Mouse (Mus musculus) cerebellum, adult 2 months (tissue): ENCODE data around the gene Ift140.

Experiments used
- CTCF ChIP-seq: fragments of 200-500 bp; IDR thresholded peaks from 2 replicates; pipeline ENCODE4 v1.5.1; 2011; ENCODE audit warnings: low read depth, mild to moderate bottlenecking, control low read depth, low read length, moderate library complexity, borderline replicate concordance; ENCODE audit not compliant: insufficient read depth
- POLR2A ChIP-seq: fragments of 200-500 bp; IDR thresholded peaks from 2 replicates; pipeline ENCODE4 v1.6.1; 2011; ENCODE audit warnings: low read length, control low read depth, borderline replicate concordance; ENCODE audit not compliant: insufficient read depth

DNA sequence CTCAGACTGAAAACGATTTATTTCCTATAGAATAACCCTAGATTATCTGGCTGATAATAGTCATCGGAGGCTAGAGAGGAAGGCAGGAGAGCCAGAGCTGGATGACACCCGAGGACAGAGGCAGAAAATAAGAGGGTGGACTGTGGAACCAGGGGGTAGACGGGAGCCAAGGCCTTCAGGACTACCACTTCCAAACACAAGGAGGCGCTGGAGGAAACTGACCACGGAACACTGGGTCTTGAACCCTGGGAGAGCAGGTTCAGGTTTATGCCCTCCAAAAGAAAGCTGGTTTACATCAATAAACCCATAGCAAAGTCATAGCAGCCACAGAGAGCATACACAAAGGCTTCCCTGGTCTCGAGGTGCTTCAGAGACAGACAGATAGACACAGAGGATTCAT lies 108.1 kb downstream of the Ift140 start:
- TF ChIP-seq CTCF (peak; percentile 41; the same call in 1 of the 2 replicates), POLR2A (no peak)
